Mouse (Mus musculus): Measurements from ENCODE around the gene Pycr1.
"Not testable (repeated sequence)": the region's sequence is repeated elsewhere in the genome, so short reads cannot be mapped to it uniquely, and the experiment has no call there.

Gene Pycr1

DNA sequence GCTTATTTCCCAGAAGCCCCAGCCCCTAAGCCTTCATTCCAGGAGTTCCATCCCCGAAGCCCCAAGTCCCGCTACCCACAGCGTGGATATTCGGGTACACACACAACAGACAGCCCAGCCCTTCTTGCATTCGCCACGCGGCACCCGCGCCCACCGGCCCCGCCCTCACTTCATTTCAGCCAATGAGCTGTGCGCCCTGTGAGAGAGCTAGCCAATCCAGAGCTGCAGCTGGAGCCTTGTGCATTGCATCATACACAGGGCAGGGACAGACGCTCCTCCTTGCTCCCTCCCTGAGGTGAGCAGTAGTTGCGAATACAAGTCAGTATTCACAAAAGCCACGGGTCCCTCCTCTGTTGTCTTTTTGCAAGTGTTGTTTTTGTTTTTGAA, at the start of gene Pycr1:
Pycr1 (minus strand) TSS at position 169 of the 387 bp plus-strand sequence.
- peak; percentile 92 for DNase-seq (ENCODE audit: low spot score)

DNA sequence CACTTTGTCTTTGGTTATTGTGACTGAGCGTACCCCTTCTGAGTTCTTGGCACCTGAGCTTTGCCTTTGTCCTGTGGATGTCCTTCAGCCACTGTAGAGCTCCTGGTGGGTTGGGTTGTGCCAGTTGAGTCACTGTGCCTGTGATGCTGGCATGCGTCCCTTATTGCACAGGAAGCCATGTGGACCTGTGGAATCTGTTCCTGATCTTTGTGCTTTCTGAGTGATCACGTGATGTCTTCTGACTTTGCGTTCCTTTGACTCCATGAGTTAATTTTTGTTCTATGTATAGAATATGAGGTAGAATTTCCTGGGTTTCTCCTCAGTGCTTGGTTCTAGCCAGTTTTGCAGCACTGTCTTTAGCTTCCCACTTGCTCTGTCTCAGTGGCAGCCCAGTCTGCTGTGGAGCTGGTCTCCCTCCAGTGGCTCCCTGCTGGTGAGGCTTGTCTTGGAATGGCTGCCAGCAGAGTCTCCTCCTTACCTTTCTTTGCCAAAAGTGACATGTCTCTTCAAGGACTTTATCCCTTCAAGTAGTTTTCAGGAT, 49.0 kb upstream of the Pycr1 start:
- DNase-seq (ENCODE audit: low spot score): no peak

DNA sequence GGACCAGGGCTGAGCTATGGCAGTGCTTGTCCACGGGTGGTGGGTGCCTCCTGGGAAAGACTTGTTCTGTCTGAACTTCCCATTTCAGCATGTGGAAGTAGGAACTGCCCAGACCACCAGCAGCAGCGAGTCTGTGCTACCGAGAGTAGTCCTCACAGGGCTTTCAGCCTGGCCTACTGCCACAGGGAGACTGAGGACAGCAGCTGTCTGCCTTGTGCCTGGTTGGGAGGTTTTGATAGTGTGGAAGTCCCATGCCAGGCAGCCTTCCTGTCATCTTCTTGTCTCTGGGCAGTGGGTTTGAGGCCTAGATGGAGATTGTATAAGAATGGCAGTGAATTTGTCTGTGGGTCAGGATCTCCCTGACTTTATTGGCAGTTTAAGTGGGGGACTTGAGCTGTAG, 45.8 kb upstream of the Pycr1 start:
- DNase-seq (ENCODE audit: low spot score): no peak

DNA sequence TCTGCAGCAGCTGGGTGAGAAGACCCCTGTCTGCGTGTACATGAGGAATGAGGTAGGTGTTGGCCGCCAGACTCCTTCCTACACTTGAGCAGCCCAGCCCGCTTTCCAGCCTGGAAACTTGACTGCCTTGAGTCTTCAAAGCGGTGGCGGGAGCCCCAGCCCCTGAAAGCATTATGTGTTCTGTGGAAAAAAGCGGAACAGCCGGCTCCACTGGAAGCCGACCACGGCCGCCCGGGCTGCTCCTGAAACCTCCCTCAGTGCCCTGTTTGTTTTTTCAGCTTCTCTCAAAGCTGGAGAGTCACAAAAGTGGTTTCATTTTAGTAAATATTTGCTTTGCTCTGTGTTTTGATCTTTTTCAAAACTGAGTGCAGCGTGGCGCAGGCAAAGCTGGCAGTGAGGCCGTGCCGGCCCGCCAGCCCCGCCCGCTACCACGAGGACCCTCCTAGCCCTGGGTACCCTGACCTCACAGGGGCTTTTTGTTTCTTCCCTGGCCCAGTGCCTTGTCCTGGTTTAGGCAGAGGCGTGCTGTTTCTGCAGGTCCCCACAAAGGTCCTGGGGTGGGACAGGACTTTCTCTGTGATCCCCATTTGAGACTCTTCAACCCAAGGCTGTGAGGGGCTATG, 43.2 kb upstream of the Pycr1 start:
- no peak for DNase-seq (ENCODE audit: low spot score)

DNA sequence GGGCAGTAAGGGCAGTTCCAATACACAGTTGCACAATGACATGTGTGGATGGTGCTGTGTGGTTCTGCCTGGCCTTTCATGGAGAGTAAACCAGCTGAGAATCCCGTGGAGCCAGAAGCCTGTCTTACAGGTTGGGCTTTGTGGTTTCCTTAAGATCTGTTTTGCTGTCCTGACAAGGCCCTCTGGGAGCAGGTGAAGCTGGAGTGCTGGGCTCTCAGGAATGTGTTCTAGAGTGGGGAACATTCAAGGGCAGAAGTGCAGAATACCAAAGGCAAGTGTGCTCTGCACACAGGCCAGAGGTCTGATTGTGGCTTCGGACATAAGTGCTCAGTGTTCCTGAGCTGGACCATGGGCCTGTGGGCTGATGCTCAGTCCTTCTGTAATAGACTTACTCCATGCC, 41.1 kb upstream of the Pycr1 start:
- DNase-seq (ENCODE audit: low spot score): no peak

DNA sequence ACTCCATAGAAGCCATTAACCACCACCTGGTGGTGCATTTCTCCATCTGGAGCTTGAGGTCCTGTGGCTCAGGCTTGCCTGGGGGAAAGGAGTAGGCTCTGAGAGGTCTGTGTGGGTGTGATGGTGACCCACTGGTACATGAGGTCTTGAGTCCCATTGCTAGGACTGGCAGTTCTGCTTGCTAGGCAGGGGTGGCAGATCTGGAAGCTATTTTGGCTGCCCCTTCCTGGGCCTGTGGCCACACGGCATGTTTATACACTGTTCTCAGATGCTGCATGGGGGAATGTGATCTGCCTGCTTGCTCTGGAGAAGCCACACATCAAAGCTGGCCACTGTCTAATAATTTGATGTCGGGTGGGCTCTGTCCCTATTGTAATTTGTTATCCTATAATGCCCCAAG, 40.5 kb upstream of the Pycr1 start:
- no peak for DNase-seq (ENCODE audit: low spot score)

DNA sequence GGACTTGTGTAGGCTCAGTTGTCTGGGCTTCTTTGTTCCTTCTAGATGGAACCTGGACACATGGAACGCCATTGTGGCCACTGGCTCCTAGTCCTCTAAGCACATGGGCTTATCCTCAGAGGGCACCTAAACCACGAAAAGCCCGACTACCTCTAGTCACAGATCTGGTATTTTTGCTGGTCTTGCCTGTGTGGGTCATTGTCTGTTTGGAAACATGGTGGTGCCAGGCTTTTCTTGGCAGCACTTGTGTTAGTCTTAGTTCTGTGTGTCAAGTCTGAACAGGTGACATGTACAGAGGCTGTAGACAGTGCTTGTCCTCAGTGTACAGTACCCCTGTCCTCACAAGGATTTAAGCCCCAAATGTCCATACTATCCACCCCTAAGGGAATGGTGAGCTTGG, 40.0 kb upstream of the Pycr1 start:
- DNase-seq (ENCODE audit: low spot score): no peak

DNA sequence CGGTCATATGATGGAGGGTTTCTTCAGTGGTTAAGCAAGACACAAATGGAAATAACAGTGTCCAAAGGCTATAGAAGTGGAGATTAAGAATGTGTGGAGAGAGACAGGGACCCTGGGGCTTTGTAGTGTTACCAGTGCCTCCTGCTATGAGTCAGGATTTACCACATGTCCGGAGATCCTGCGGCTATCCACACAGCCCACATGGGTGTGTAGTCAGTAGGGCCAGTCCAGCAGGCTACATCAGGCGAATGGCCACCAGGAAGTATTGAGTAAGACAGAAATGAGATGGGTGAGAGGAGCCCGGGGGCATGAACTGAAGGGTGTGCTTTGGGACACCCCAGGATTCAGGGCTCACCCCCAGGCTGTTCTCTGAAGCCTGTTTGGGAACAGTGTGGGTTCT, 39.1 kb upstream of the Pycr1 start:
- DNase-seq (ENCODE audit: low spot score): no peak

DNA sequence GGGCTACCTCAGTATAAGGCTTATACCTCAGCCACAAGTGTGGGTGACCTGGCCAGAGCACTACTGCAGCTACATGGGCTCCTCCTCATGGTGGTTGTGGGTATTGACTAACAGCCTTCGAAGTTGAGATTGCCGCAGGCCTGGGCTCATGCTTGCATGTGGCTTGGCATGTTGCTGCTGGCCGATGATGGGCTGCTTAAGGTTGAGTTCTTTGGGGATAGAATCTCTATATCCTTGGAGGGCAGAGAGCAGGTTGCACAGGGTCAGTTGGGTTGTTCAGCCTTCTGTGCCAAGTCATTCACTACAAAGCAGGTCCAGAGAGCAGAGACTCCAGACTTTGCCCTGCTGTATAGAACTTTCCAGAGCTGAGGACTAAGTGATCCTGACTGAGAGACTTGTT, 36.3 kb upstream of the Pycr1 start:
- peak; percentile 19 for DNase-seq (ENCODE audit: low spot score)

DNA sequence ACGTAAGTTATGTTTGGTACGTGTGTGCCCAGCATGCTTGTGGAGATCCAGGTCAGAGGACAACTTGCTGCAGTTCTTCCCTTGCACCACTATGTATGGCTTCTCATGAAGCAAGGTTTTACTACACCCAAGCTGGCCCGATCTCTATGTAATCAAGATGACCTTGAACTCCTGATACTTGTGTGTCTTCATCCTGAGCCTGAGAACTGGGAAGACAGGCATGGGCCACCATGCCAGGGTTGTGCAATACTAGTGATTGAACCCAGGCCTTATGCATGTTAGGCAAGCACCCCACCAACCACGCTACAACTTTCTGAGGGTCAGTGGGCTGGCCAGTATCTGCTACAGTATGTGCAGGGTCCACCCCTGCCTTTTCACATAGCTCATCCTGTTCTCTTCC, 33.4 kb upstream of the Pycr1 start:
- DNase-seq (ENCODE audit: low spot score): no peak

DNA sequence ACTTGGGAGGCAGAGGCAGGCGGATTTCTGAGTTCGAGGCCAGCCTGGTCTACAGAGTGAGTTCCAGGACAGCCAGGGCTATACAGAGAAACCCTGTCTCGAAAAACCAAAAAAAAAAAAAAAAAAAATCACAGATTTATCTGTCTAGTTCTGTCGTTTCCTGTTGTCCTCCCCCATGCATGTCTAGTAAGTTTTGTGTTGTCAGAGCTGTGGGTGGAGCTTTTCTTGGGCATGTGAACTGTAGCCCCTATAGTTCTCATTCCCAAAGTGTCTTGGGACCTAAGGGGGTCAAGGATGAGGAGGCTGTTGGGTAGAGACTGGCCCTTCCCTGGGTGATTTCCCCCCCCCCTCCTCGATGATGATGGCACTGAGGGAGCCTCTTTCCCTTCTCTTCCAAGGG, 32.3 kb upstream of the Pycr1 start:
- DNase-seq (ENCODE audit: low spot score): not testable (repeated sequence)

DNA sequence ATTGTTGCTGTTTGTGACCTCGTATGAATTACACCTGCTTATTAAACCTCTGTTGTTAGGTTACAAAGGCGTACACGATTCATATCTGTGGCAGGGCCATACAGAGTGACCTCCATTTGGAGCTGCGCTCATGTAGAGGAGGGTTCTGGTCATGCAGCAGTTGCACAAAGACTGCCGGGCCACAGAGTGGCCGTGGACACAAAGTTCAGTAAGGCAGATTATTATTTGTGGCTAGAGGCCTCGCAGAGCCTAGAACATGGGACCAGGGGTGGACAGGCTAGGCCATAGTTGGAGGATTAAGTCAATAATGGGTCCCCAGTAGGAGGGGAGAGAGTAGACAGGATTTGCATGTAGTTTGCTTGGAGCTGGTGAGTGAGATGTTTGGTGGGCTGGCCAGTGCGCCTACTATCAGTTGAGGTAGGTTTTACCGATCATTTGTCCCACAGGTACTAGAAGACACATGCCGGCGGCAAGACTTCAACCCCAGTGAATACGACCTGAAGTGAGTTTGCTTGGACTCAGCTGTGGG, 30.1 kb upstream of the Pycr1 start:
- no peak for DNase-seq (ENCODE audit: low spot score)

DNA sequence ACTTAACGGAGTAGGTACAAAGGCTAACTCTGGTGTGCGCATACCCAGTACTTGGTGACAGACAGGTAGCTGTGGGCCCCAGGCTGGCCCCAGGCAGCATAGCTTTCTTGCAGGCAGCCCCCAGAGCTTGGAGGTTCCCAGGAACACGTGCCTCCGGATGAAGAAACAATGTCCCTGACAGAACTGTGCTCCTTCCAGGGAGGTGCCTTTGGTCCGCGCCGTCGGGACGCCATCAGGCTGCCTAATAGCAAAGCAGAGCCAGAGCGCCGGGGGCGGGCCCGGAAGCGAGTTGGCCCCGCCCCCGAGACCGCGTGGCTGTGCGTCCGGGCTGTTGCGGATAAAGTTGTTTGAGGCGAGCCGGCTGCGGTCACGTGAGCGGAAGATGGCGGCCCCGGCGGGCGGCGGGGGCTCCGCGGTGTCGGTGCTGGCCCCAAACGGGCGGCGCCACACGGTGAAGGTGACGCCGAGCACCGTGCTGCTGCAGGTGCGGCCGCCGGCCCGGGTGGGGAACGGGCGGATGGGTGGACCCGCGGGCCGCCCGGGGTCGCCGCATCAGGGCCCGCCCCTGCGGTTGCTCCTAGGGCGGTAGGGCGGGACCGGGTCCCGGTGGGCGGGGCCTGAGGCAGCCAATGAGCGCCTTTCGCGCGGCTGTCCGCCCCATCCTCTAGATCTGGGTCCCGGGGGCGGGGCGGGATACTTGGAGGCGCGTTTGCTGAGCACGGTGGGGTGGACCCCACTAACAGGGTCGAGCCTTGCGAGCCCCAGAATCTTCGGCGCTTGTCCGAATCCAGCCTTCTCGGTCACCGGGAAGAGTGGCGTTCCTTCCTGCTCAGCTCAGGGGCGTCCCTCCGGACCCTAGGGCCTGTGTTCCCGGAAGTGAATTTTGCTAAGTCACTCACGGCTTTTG, 29.4 kb upstream of the Pycr1 start, which contains the start of gene Aspscr1:
Aspscr1 (plus strand) TSS at position 287 of the 907 bp plus-strand sequence.
- DNase-seq (ENCODE audit: low spot score): peak; percentile 94

DNA sequence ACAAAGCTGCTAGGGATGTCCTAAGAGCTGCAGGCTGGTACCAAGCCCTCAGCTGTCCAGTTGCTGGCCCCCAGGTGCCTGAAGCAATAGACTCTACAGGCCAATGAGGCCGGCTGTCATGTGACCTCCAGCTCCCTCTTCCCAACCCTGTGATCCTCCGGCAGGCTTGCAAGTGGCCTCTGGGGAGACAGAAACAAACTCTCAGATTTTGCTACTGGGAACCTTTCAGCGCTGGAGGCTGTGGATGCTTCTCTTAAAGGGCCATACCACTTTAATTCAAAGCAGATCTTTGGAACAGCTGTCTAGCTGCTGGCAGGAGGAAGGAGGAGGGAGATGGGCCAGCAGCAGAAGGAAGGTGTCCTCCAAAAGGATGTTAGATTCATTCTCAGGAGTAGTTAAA, 23.0 kb upstream of the Pycr1 start:
- DNase-seq (ENCODE audit: low spot score): no peak

DNA sequence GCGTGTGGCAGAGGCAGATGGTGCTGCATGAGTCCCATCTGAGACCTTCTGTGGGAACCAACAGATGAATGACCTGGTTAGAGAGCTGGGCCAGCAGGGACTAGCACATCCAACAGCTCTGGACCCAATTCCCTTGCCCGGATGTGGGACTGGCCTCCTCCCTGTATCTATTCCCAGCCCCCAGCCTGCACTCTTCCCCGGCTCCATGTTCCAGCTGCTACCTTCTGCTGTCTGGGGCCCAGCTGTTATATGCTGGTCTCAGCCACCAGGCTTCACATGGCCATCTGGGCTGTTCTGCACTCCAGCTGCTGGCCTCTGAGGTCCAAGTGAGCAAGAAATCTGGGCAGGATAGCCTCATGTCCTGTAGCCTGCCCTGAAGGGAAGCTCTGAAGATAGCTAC, 21.8 kb upstream of the Pycr1 start:
- no peak for DNase-seq (ENCODE audit: low spot score)

DNA sequence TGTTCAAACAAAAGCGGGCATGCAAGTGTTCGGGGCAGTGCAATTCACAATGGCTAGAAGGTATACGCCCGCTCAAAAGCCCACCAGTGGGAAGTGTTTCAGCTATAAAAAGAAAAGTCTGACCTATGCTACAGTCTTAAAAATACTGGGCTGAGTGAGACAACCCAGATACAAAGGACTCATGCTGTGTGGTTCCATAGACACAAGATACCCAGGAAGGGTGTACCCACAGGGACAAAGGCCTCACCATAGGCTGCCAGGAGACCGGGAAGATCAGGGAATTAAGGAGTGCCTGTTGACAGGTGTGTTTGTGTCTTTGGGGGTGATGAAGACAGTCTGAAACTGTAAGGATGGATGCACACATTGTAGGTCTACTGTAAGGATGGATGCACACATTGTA, 20.1 kb upstream of the Pycr1 start:
- DNase-seq (ENCODE audit: low spot score): no peak

DNA sequence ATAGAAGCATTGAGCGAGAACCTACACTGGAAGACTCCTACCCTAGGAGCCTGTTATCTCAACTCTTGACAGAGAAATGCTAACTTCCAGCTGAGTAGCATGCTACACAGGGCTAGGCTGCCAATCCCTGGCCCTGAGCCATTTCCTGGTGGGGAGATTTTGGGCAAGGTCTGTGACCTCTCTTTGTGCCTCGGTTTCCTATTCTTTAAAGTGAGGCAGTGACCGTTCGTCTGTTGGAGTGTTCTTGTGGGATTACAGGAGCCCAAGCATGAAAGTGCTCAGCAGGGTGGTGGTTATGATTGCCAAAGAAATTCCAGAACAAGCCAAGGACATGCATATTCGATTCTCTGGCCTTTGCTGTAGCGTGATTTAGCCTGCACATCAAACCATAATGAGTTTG, 19.2 kb upstream of the Pycr1 start:
- no peak for DNase-seq (ENCODE audit: low spot score)

DNA sequence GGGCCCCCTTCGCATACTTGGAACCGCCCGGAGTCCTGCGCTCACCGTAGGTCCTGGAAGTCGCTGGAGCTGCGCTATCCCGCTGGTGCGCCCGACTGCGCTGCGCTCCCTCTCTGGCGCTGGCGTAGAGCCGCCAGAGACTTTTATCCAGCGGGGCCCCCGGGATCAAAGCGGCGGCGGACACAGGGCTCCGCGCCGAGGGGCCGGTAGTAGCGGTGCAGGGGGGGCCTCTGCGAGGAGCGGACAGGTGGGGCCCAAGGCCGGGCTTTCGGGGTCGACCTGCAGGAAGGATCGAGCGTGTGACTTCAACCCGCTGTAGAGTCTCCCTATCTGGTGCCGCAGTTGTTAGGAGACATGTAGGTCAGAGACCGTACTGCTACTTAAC, 17.5 kb upstream of the Pycr1 start, which contains the start of gene Notum:
Notum (minus strand) TSS at position 100 of the 385 bp plus-strand sequence.
- DNase-seq (ENCODE audit: low spot score): no peak

DNA sequence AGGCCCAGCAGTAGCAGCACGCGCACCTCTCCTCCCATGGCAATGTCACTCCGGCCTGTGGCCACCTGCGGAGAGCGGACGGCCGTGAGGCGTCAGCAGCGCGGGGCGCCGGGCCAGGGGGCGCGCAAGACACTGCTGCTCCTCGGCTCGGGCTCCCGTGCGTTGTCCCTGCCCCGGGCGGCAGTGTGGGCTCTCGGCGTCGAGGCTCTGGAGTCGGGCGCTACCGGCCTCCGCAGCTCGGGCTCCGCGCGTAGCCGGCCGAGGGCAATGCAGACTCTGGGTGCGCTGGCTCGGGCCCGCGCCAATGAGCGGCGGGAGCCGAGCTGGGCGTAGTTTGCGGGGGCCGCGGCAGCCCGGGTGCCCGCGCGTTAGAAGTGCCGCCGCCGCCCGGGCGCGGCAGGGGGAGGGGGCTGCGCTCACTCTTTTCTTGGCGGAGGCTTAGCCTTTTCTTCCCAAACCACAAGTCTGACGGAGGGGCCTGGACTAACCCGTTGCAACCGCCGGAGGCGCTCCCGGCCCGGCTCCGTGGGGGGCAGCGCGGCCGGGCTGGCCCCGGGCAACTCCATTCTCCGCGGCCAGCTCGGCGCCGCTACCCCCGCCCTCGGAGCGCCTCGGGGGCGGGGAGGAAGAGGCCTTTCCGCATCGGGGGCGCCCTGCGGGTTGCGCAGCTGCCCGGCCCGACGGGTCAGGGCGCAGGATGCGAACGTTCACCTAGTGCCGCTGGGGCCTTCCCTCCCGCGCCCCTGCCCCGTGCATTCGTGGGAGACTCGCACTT, 16.9 kb upstream of the Pycr1 start:
- DNase-seq (ENCODE audit: low spot score): no peak

DNA sequence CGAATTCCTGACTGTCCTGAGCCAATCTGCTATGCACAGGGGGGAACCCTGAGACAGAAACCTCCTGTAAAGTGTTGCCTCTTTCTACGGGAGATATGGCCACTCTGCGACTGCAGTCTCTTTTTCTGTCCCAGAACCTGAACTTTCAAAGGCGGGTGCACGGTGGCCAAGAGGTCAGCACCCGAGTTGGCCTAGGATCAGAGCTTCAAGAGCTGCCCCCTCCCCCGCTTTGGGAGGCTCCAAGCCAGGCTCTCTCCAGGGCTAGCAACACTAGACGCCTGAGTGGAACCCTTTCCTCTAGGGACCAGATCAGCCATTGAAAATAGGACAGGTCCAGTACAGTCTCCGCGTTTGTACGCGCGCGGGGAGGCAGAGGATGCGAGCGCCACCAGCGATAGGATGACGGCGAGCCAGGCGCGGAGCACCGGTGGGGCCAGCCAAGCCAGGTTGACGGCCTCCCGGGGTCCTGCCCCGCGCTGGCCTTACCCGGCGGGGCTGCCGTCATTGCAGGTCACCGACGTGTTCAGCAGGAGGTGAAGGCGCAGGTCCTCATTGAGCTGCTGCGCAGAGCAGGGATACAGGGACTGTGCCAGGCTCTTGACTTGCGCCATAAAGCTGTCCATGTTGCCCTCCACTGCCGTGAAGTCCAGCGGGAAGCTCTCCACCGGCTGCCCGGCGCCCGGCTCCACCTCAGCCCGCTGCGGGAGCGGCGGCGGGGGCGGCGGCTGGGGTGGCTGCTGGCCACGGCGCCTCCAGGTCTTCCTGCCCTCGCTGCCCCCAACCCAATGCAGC, 16.1 kb upstream of the Pycr1 start:
- no peak for DNase-seq (ENCODE audit: low spot score)

DNA sequence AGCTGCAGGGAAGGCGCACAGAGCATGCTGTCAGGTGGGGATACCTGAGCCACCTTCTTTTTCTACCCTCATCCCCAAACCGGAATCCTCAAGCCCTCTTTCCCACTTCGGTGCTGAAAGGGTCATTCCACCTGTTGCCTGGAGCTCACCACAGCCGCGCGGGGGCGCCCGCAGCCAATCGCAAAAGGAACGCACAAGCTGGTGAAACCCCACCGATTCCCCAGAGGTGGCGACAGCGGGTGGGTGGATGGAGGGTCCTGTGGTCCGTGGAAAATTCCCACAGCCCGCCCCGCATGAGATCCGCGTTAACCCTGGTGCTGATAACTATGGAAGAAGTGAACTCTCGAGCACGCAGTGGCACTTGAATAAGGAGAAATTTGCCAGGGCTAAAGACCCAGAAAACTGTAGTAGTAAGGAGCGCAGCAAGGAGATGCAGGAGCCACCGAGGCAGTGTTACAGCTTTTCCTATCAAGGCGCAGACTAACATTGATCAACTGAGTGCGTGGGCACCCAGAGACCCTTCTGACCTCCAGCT, 15.4 kb upstream of the Pycr1 start:
- peak; percentile 71 for DNase-seq (ENCODE audit: low spot score)

Measured in T-cell, adult 2 months (primary cell).